Mouse (Mus musculus) erythroblast, adult 5-6 weeks (primary cell): ENCODE measurements around the gene Ppp1r12c. TPM values are rescaled to one million over a fixed set of nuclear protein-coding genes. Genes with fewer than 3 reads are reported as not detected.
"Not testable (repeated sequence)": the region's sequence is repeated elsewhere in the genome, so short reads cannot be mapped to it uniquely, and the experiment has no call there.

Experiments used
- ATAC-seq: replicated peaks from 2 replicates; pipeline ENCODE4 v1.8.0; 2016; ENCODE audit warnings: moderate number of reproducible peaks, mild to moderate bottlenecking, moderate TSS enrichment, inconsistent platforms; ENCODE audit not compliant: poor library complexity, low FRiP score, severe bottlenecking
- total RNA-seq, 2 experiments: library from RNA; stranded (forward) in 1 of 2; stranded (reverse) in 1 of 2; fragments of 150-400 nt in 1 of 2; fragments of 200-764, 138-1000 nt in 1 of 2; gene quantifications; 2 replicates each; pipeline versions ENCODE4 v1.2.3 to v1.2.4; 2015 to 2017; ENCODE audit warnings: low replicate concordance in 2 of 2

Ppp1r12c gene
- 37.2 and 45.3 TPM in 2 replicates for total RNA-seq (2015; ENCODE audit: low replicate concordance)
- total RNA-seq (2017; ENCODE audit: low replicate concordance), result 41.3 and 52.0 TPM in 2 replicates

DNA sequence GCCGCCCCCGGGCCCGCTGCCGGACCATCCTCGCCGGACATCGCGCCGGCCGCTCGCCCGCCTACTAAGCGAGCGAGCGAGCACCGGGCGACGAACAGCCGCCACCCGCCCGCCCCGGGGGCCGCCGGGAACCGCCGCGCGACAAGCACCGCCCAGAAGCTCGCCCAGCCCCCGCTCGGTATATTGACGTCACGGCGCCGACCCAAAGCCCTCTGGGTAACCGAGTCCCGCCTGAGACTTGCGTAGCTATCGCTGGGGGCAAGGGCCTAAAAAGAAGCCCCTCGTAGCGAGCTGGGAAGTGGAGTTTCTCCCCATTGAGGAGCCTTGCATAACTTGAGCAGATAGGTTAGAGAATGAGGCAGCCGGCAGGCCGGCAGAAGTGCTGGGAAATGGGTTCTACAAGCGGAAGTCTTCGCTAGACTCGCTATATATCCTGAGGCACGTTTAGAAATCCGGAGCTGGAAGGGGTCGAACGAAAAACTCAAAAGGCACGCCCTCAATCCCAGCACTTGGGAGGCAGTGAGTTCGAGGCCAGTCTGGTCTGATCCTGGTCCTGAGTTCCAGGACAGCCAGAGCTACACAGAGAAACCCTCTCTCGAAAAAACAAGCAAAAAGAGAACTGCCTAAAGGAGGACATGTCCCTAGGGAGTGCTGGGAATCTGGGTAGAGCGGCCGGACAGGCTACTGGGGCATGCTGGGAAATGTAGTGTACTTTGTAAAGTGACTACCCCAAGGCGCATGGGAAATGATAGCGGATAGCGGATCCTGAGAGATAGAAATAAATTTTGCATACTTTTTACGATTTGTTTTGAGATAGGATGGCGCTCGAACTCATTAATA is at the start of gene Ppp1r12c:
TSS of gene Ppp1r12c (minus strand) at position 123 of the 840 bp plus-strand sequence.
- ATAC-seq, result peak; percentile 92

DNA sequence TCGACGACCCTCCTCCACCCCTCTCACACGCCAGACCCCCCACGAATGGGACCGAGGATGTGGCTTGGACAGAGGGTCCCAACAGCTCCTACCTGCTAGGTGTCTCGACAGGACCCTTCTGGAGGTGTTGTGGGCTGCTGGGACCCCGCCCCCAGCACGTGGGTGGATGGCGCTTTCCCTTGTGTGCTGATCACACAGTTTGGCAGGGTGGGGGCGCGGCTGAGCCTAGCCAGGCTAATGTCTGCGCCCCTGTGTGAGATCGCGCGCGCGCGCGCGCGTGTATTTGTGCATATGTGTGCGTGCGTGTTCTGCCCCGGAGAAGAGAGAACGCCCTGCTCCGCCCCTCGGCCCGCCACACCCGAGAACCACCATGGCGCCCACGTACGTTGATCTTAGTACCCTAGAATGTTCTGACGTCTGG is 45.8 kb upstream of the Ppp1r12c start, which contains the start of gene Syt5:
TSS of gene Syt5 (minus strand) at position 321 of the 421 bp plus-strand sequence.
- no peak for ATAC-seq

DNA sequence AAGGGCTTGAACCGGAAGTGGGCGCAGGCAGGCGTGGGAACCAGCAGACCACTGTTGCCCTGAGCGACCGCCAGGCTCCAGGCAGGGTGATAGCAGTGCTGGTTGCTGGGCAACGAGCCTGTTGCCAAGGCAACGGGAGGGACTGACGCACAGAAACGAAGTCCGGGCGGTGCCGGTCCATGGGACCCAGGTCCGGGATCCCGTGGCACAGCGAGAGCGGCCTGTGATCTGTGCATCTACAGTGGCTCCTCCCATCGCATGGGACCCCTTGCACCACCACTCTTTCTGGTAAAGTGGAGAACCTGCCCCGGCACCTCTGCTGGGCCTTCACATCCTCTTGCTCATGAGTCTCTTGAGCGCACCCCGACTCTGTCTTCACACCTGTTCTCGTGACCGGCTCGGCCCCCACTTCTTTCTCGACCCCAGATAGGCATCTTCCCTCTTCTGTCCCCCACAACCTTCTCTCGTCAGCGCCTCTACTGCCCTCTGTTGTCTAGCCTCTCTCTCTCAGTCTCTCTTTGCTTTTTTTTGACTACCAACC is 45.2 kb upstream of the Ppp1r12c start:
- peak; percentile 36; the same call in 1 of the 2 replicates for ATAC-seq

DNA sequence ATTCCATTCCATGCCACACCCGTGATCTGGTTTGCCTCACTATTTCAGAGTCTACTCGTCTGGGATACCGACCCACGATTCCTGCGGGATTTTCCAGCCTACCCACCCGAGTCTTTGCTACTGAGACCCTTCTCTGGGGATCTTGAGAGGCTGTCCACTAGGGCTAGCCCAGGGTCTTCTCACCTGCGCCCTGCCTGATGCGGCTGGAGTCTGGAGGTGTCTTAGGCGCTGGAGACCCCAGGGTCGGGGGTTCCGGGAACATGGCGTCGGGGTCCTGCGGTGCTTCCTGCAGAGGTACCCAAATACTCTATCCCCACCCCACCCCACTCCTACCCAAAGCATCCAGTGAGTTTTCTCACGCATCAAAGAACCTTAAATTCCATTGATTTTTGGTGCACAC is 44.6 kb upstream of the Ppp1r12c start:
- ATAC-seq, result no peak

DNA sequence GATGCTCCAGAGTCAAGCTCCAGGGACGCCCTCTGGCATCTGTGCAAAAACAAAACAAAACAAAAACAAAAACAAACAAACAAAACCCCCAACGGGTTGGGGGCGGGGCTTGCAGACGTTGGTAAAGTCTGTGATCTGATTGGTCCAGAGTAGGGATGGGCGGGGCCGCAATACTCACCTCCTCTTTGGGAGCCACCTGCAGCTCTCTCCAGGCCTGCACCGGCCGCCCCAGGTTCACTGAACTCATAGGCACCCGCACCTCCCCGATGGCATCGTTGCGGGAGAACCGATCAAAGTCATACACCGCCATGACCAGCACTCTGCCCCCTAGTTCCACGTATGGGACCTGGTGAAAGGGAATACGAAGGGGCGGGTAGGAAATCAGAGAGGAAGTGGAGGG is 40.5 kb upstream of the Ppp1r12c start:
- ATAC-seq, result peak; percentile 64; the same call in 1 of the 2 replicates

DNA sequence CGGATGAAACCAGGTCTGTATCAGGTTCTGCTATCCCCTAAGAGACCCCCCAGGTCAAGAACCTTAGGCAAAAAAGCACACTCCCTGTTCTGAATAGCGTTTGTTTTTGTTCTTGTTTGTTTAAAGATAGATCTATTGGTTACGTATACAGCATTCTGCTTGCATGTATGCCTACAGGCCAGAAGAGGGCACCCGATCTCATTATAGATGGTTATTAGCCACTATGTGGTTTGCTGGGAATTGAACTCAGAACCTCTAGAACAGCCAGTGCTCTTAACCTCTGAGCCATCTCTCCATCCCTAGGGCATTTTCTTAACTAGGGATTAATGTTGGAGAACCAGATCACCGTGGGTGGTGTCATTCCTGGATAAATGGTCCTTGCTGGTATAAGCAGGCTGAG is 39.9 kb upstream of the Ppp1r12c start:
- no peak for ATAC-seq

DNA sequence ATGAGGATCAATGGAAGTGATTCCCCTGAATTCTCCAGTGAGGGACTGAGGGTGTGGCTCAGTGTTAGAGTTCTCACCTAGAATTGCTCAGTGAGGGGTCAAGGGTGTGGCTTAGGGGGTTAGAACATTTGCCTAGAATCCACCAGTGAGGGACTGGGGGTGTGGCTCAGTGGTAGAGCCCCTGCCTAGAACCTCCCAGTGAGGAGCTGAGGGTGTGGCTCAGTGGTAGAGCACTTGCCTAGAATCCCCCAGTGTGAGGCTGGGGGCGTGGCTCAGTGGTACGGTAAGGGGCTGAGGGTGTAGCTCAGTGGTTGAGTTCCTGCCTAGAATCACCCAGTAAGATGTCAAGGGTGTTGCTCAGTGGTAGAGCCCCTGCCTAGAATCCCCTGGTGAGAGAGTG is 37.5 kb upstream of the Ppp1r12c start:
- ATAC-seq, result no peak

DNA sequence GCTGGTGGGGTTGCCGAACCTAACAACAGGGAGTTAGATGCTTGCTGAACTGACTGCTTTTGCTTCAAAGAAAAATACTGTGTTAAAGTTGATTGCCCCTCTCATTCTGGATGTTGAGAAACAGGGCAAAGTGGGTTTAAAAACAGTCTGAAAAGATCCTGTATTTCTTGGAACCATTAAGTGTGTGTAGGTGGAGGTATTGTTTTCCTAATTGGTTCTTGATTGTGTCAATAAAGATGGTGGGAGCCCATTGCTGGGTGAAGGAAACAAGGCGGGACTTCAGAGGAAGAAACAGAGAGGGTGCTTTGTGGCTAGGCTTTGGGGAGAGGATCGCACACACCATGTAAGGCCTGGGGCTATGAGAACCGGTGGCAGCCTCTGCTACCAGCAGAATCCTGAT is 35.7 kb upstream of the Ppp1r12c start:
- ATAC-seq, result no peak

DNA sequence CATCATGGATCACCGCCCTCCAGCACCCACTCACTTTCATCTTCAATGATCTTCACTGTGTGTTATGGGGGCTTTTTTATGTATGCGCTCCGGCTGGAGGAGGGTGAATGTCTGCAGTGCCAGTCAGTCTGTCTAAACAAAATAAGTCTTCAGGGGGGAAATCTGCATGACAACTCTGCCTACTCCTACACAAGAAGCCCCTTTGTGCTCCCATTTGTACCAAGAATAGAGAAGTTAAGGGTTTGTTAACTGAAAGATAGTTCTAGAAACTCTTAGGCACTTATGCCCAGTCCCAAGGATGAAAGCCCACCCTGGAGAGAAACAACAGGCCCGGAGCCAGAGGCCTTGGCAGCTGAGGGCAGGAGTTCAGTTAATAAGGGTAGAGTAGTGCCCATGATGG is 34.9 kb upstream of the Ppp1r12c start:
- no peak for ATAC-seq

DNA sequence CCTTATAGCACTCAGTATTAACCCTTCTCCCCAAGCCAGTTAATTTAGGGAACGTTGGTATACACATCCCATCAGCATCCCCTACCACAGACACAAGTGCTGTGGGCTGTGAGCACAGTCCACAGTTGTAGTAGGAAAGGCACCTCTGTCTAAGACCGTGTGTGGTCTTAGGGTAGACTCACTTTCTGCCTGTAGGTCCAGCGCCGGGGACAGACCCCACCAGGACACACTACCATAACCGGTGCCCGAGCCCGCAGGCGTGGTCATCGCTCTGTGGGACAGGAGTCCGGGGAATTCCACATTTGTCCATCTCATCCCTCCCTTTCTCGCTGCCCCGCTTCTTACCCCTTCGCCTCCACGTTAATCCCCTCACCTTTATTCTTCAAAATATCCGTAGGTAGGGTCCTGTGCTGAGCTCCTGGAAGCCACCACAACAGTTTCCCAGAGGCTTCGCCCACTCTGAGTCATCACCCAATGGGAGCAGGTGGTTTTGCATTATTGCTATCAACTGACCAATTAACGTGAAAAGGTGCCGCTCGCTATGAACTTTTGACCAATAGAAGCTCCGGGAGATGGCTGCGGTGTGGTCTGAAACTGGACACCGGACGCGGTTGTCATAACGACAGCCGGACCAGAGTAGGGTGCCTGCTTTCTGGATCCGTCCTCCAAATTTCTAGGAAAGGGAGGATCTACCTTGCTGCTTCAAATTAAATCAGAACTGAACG is 30.7 kb upstream of the Ppp1r12c start, which contains the start of gene Dnaaf3:
TSS of gene Dnaaf3 (minus strand) at position 449 of the 725 bp plus-strand sequence.
- no peak for ATAC-seq

DNA sequence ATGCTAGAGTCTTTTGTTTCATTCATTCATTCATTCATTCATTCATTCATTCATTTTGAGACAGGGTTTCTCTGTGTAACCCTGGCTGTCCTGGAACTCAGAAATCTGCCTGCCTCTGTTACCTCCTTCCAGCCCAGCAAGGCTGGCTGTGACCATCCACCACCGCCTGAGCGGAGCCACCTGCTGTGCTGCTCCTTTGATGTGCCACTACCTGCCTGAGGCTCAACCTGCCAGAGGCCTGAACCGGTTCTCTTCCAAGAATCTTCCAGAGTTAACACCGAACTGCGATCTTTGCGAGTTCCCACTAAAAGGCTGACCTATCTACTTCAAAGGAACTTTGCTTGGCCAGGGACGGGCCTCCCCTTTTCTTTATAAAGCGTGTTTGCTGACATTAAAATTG is 28.7 kb upstream of the Ppp1r12c start:
- not testable (repeated sequence) for ATAC-seq

DNA sequence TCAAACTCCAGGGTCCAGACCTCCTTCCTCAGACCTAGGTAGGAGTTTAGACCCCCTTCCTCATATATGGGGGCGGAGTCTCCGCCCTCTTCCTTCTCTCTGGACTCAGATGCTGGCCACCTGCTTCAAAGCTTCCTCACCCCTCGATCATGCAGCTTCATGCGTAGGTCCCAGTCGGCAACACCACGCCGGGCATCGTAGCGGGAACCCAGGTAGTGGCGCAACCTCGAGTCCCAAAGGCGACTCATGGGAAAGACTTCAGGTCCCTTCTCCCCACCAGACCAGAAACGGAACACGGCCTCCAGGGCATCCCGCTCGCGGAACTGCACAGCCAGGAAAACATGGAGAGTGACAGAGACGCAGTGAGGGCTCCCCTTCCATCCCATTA is 25.8 kb upstream of the Ppp1r12c start:
- ATAC-seq, result no peak

DNA sequence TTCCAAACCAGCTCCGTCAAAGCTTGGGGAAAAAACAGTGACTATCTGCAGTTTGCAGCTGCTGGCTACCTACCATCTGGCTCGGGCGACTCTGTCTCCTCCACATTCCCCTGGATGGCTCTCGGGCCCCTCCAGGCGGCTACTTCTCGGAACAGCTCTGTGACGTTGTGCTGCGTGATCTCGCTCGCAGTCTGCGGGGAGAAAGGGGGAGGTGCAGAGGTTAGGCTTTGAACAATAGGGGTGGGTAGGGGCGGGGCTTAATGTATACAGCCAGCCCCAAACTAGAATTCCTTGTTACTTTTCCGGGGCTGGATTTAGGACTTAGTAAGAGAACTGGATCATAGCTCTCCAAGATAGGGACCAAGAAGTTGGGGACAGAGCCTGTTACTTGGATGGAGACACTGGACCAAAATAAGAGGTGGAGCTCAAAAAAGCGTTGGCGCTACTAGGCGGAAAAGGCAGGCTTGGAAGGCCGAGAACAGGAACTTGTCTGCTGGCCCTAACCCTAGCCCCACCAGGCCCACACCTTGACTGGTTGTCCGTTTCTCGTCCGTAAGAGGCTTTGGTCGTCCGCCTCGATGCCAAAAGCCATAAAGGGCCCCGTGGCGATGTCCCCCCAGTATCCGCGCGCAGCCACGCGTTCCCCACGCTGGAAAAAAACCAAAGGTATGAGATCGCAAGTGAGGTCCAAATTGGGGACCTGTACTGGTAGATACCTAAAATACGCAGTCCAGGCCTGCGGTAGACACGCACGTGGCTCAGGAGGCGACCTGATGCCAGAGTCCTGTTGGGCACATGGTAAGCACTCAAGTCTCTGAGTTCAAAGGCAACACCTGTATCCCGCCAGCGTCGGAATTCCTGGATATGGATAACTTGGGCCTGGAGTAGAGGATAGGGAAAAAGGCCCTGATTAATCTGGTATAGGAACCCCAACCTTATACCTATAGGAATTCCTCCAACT is 25.1 kb upstream of the Ppp1r12c start:
- peak; percentile 82 for ATAC-seq

DNA sequence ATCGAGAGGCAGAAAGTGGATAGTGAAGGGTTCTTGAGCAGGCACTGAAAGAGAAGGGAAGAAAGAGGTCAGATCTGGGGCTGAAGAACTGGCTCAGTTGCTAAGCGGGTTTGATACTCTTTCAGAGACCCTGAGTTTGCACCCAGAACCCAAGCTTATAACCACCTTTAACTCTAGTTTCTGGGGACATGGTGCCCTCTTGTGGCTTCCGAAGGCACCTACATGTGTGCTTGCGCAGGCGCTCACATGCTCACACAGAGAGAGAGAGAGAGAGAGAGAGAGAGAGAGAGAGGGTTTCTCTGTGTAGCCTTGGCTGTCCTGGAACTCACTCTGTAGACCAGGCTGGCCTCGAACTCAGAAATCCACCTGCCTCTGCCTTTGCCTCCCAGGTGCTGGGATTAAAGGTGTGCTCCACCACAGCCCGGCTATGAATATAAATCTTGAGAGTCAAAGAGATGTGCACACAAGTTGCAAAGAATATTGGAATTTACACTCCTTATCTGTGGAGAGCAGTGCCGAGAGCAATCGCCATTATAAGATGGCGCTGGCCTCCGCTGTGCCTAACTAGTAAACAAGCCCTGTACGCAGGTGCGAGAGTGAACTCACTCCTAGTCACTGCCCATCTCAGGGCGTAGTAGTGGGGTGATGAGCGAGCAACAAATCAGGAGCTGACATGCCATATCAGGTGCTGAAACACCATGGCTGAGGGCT is 22.9 kb upstream of the Ppp1r12c start, which contains the start of gene Tnni3:
TSS of gene Tnni3 (minus strand) at position 18 of the 711 bp plus-strand sequence.
- peak; percentile 74; the same call in 1 of the 2 replicates for ATAC-seq

DNA sequence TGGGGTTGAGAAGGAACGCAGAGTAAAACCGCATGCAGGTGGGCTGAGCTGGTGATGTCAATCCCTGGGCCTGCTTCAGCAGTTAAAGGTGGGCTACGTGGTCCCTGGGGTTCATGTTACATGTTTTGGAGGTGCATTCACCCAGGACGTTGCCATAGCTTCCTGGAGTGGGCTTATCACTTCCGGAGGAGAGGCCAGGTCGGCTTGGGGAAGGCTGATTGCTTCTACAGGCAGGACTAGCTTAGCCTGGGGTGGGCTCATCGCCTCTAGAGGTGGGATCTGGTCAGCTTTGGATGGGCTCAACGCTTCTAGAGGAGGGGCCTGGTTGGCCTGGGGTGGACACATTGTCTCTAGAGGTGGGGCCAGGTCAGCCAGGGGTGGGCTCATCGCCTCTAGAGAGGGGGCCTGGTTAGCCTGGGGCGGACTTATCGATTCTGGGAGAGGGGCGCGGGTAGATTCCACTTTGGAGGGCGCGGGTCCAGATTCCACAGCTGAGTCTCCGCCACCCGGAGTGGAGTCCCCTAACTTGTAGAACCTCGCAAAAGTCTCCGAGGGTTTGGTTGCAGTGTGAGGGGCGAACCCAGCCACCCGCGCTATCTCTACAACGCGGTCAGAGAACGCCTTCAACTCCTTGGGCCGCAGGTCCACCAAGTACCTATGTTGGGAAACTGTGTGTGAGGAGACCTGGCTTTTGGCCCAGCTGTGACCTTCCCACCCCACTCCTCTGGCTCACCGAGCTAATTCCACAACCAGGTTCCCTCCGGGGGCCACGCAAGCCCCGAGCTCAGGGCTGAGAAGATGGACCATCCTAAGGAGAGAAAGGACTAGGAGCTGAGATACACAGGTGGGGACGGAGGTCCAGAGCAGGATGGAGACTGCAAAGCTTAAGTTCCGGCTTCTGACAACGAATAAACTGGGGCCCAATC is 22.0 kb upstream of the Ppp1r12c start:
- ATAC-seq, result no peak

DNA sequence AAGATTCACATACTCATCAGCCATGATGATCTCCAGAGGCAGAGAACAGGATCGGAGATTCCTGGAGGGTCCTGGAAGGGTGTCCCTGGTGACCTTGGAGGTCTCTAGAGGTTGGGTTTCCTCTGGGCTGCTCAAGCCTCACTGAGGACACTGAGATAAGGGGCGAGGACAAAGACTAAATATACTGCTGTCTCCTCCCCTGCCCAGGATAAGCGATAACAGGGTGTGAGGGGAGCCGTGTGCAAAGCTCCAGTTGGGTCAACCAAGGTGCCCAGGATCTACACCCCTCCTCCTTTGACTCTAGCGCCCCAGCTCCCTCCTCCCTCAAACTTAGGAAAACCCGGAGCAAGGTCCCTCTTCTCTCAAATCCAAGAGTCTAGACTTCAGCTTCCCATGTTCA is 20.8 kb upstream of the Ppp1r12c start:
- ATAC-seq, result no peak

DNA sequence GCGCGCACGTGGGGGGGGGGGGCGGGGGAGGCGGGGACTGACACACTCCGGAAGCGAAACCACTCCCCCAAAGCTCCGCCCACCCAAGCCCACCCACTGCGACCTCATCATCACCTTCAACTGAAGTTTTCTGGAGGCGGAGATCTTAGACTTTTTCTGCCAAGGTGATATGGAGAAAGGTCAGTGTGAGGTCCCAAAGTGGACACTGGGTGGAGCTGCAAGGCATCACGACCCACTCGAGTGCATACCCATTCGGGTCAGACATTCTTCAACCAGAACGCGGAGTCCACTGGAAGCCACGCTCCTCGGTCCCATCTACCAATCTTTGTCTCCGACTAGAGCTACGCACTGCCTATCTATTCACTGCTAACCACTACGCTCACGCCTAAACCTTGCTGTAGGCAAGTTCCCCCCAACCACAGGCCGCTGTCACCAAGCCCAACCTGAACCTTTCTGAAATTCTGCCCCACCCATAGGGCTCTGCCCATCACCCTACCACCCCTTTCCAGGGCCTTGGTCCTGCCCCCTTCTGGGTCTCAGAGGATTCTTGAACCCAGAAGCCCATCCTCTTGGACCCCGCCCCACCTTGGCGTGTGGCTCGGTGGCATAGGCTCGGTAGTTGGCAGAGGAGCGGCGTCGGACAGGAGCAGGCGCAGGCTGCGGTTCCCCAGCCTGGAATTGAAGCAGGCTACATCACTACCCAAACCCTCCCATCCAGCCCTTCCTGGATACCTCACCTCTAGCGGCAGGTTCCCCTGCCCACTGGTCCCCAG is 19.9 kb upstream of the Ppp1r12c start:
- ATAC-seq, result no peak
